Mouse (Mus musculus): ENCODE measurements around the gene Pik3ap1. TPM values are rescaled to one million over a fixed set of nuclear protein-coding genes. Genes with fewer than 3 reads are reported as not detected.

Gene Pik3ap1
- polyA plus RNA-seq, 1 experiment from 2014 or later: 1.6 TPM

- 12% methylated on average over 20 of the region's 20 CpGs for WGBS
- Histone ChIP-seq H3K9me3 (ENCODE audit: control insufficient read depth, low read length) (no peaks in the 10 kb centered on the region), H3K27me3 (ENCODE audit: control insufficient read depth, insufficient read depth, low read length) (no peaks in the 10 kb centered on the region), H3K4me3 (ENCODE audit: low read depth, low read length) (peak overlapping the region; percentile 17; the same call in 1 of the 2 replicates), H3K4me2 (replicated peaks; ENCODE audit: low read depth) (peak overlapping the region; percentile 38), H3K9ac (ENCODE audit: low read length) (no peak overlapping the region), H3K27ac (replicated peaks) (no peak overlapping the region), H3K4me1 (replicated peaks; ENCODE audit: control insufficient read depth, insufficient read depth) (no peaks in the 10 kb centered on the region), H3K36me3 (ENCODE audit: control insufficient read depth, insufficient read depth, low read length) (no peaks in the 10 kb centered on the region)
- TF ChIP-seq CTCF (IDR thresholded peaks at IDR 0.05; ENCODE audit: low read depth) (no peak), EP300 (optimal IDR thresholded peaks at IDR 0.05) (no peak)
- DNase-seq (ENCODE audit: low spot score) (peak; percentile 67), ATAC-seq (ENCODE audit: low FRiP score, low TSS enrichment) (peak; percentile 91)
Observed at GRCm38 (mm10) chr19:41310971-41311703, 73.8 kb downstream of the Pik3ap1 start.

DNA sequence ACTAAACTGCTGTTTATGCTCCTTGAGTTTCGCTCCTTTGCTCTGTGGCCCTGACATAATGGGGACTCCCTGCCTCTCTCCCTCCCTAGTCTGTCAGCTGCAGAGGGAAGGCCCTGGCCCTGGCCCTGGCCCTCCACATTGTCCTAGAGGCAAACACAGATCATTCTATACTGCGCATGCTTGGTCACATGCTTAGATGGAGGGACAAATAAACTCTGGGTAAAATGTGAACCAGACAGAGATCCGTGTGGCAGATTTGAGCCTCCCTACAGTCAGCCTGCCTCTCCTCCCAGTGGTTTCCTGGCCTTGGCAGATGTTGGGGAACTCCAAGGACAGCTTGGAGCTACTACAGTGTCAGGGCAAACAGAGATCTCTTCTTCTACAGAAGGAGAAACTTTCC is 81.0 kb downstream of the Pik3ap1 start:
- 52% methylated on average over 3 of the region's 3 CpGs for WGBS
- H3K4me3 ChIP-seq (ENCODE audit: low read depth, low read length): no peak overlapping the region
- H3K36me3 ChIP-seq (ENCODE audit: control insufficient read depth, insufficient read depth, low read length): no peaks in the 10 kb centered on the region
- no peaks in the 10 kb centered on the region for H3K4me1 ChIP-seq (replicated peaks; ENCODE audit: control insufficient read depth, insufficient read depth)
- no peaks in the 10 kb centered on the region for H3K27me3 ChIP-seq (ENCODE audit: control insufficient read depth, insufficient read depth, low read length)
- ATAC-seq (ENCODE audit: low FRiP score, low TSS enrichment) (no peak), DNase-seq (ENCODE audit: low spot score) (no peak)
- no peak for TF ChIP-seq CTCF (IDR thresholded peaks at IDR 0.05; ENCODE audit: low read depth)
- no peak for TF ChIP-seq EP300 (optimal IDR thresholded peaks at IDR 0.05)
- no peaks in the 10 kb centered on the region for H3K9me3 ChIP-seq (ENCODE audit: control insufficient read depth, low read length)
- H3K27ac ChIP-seq (replicated peaks): no peak overlapping the region
- H3K9ac ChIP-seq (ENCODE audit: low read length): no peak overlapping the region
- H3K4me2 ChIP-seq (replicated peaks; ENCODE audit: low read depth): no peak overlapping the region

DNA sequence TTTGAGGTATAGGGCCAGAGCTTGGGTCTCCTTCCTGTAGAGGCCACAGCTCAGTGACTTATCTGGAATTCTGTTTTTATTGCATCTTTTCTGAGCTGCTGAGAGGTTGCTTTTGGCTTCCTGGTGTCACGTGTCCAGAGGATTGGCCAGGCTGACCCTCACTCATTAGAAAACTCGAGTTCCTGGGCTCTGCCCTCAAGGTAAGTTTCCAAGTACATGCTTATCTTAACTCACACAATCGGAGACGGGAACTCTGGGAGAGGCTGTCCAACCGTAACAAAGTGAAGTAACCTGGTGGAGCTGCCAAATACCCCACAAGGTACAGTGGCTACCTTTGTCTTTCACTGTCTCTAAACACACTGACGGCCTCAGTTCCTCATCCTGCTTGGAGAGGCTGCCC is 81.5 kb downstream of the Pik3ap1 start:
- no peak overlapping the region for H3K4me2 ChIP-seq (replicated peaks; ENCODE audit: low read depth)
- ATAC-seq (ENCODE audit: low FRiP score, low TSS enrichment) (no peak), DNase-seq (ENCODE audit: low spot score) (no peak)
- H3K27ac ChIP-seq (replicated peaks): no peak overlapping the region
- 58% methylated on average over 6 of the region's 6 CpGs for WGBS
- no peaks in the 10 kb centered on the region for H3K27me3 ChIP-seq (ENCODE audit: control insufficient read depth, insufficient read depth, low read length)
- H3K4me1 ChIP-seq (replicated peaks; ENCODE audit: control insufficient read depth, insufficient read depth): no peaks in the 10 kb centered on the region
- H3K4me3 ChIP-seq (ENCODE audit: low read depth, low read length): no peak overlapping the region
- TF ChIP-seq EP300 (optimal IDR thresholded peaks at IDR 0.05) (no peak), CTCF (IDR thresholded peaks at IDR 0.05; ENCODE audit: low read depth) (no peak)
- no peaks in the 10 kb centered on the region for H3K9me3 ChIP-seq (ENCODE audit: control insufficient read depth, low read length)
- H3K36me3 ChIP-seq (ENCODE audit: control insufficient read depth, insufficient read depth, low read length): no peaks in the 10 kb centered on the region
- H3K9ac ChIP-seq (ENCODE audit: low read length): no peak overlapping the region

GRCm38 (mm10) chr19:41301856-41302255 is 83.0 kb downstream of the Pik3ap1 start:
- Histone ChIP-seq H3K4me1 (replicated peaks; ENCODE audit: control insufficient read depth, insufficient read depth) (no peaks in the 10 kb centered on the region), H3K4me3 (ENCODE audit: low read depth, low read length) (no peak overlapping the region), H3K27ac (replicated peaks) (no peak overlapping the region), H3K27me3 (ENCODE audit: control insufficient read depth, insufficient read depth, low read length) (no peaks in the 10 kb centered on the region), H3K4me2 (replicated peaks; ENCODE audit: low read depth) (no peak overlapping the region), H3K36me3 (ENCODE audit: control insufficient read depth, insufficient read depth, low read length) (no peaks in the 10 kb centered on the region), H3K9ac (ENCODE audit: low read length) (no peak overlapping the region), H3K9me3 (ENCODE audit: control insufficient read depth, low read length) (no peaks in the 10 kb centered on the region)
- DNase-seq (ENCODE audit: low spot score) (no peak), ATAC-seq (ENCODE audit: low FRiP score, low TSS enrichment) (no peak)
- TF ChIP-seq EP300 (optimal IDR thresholded peaks at IDR 0.05): no peak
- TF ChIP-seq CTCF (IDR thresholded peaks at IDR 0.05; ENCODE audit: low read depth): no peak
- WGBS: 71% methylated on average over 6 of the region's 6 CpGs

DNA sequence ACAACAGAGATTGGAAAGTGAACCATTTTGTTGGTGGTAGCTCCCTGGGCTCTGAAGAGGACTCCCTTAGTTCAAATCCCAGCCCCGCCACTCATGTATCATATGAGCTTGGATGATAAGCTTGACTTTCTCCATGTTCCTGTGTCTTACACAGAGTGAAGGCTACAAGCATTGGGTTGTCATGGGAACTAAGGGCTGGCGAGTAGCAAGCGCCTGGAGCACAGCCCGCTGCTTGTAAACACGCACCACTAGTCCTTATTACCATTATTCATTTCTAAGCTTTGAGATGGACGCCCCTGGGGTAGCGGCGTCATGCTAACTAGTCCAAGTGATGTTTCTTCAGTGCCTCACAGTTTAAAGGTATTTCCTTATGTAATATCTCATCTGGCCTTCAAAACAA is 85.5 kb downstream of the Pik3ap1 start:
- no peaks in the 10 kb centered on the region for H3K27me3 ChIP-seq (ENCODE audit: control insufficient read depth, insufficient read depth, low read length)
- DNase-seq (ENCODE audit: low spot score): no peak
- H3K9ac ChIP-seq (ENCODE audit: low read length): no peak overlapping the region
- ATAC-seq (ENCODE audit: low FRiP score, low TSS enrichment): no peak
- WGBS: 82% methylated on average over 8 of the region's 8 CpGs
- H3K4me3 ChIP-seq (ENCODE audit: low read depth, low read length): no peak overlapping the region
- H3K9me3 ChIP-seq (ENCODE audit: control insufficient read depth, low read length): no peaks in the 10 kb centered on the region
- no peaks in the 10 kb centered on the region for H3K36me3 ChIP-seq (ENCODE audit: control insufficient read depth, insufficient read depth, low read length)
- H3K4me1 ChIP-seq (replicated peaks; ENCODE audit: control insufficient read depth, insufficient read depth): no peaks in the 10 kb centered on the region
- TF ChIP-seq EP300 (optimal IDR thresholded peaks at IDR 0.05) (no peak), CTCF (IDR thresholded peaks at IDR 0.05; ENCODE audit: low read depth) (no peak)
- no peak overlapping the region for H3K27ac ChIP-seq (replicated peaks)
- no peak overlapping the region for H3K4me2 ChIP-seq (replicated peaks; ENCODE audit: low read depth)

DNA sequence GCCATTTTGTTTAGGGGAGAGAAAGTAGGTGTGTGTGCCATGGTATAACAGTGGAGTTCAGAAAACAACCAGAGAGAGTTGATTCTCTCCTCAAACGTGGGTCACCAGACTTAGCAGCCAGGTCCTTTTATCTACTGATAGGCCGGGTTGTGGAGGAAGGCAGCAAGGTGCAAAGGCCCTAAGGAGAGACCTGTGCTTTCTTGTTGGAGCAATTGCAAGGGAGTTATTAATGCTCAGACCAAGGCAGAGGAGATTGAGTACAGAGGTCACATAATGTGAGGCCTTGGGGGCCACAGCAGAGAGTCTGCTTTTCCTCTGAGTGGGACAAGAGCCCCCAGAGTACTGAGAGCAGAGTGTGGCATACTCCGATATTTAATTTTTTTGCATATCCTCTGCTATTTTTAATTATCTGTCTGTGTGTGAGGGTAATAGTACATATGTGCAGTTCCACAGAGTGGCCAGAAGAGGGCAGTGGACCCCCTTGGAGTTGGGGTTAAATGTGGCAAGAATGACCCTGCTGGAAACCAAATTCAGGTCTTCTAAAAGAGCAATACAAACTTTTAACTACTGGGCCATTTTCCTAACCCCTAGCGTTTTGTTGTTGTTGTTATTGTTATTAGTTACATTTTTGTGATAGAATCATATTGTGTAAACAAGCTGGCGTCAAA is 93.8 kb downstream of the Pik3ap1 start:
- no peaks in the 10 kb centered on the region for H3K4me1 ChIP-seq (replicated peaks; ENCODE audit: control insufficient read depth, insufficient read depth)
- no peaks in the 10 kb centered on the region for H3K27me3 ChIP-seq (ENCODE audit: control insufficient read depth, insufficient read depth, low read length)
- H3K9me3 ChIP-seq (ENCODE audit: control insufficient read depth, low read length): no peaks in the 10 kb centered on the region
- peak; percentile 70 for TF ChIP-seq CTCF (IDR thresholded peaks at IDR 0.05; ENCODE audit: low read depth)
- TF ChIP-seq EP300 (optimal IDR thresholded peaks at IDR 0.05): no peak
- 62% methylated on average over 5 of the region's 5 CpGs for WGBS
- no peak overlapping the region for H3K9ac ChIP-seq (ENCODE audit: low read length)
- no peak overlapping the region for H3K27ac ChIP-seq (replicated peaks)
- DNase-seq (ENCODE audit: low spot score) (no peak), ATAC-seq (ENCODE audit: low FRiP score, low TSS enrichment) (no peak)
- no peaks in the 10 kb centered on the region for H3K36me3 ChIP-seq (ENCODE audit: control insufficient read depth, insufficient read depth, low read length)
- no peak overlapping the region for H3K4me3 ChIP-seq (ENCODE audit: low read depth, low read length)
- no peak overlapping the region for H3K4me2 ChIP-seq (replicated peaks; ENCODE audit: low read depth)

All from stomach, postnatal 0 days (tissue).